Mouse (Mus musculus) megakaryocyte, embryonic 14.5 days (primary cell): ENCODE measurements around the gene Foxo3.

ENCODE experiments used
- FLI1 ChIP-seq: IDR thresholded peaks from 2 replicates; pipeline ENCODE4 v1.6.1; 2012; ENCODE audit warnings: low read length, inconsistent platforms, mixed read lengths
- GATA1 ChIP-seq: IDR thresholded peaks from 3 replicates; pipeline ENCODE4 v1.6.1; 2012; ENCODE audit warnings: mixed read lengths, low read length, inconsistent platforms, borderline replicate concordance

DNA sequence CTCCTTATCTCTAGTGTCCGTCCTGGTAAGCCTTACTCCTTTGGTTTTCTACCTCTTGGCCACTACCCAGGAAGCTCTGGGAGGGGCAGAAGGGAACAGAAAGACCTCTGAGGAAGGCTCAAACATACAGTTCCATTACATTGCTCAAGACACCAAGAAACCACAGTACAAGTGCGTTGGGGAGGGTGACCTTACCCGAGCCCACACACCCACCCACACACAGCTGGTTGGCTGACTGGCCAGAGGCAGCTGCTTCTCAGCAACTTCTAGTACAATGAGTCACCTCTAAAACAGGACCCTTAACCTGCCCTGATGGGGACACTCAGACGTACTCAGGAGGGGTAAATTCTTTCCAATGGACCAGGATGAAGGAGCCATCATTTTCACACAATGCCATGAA lies 17.3 kb upstream of the Foxo3 start:
- TF ChIP-seq GATA1 (no peak), FLI1 (no peak)
